Mouse (Mus musculus) liver, embryonic 16.5 days (tissue): ENCODE results near the gene Prrc2b. TPM values are rescaled to one million over a fixed set of nuclear protein-coding genes. Genes with fewer than 3 reads are reported as not detected.

Experiments
- ATAC-seq: fragments of 200-750 bp; cut with Nextera tagmentation; 2 replicates; pipeline ENCODE4 v1.8.0; 2017; ENCODE audit warnings: low read depth, mild to moderate bottlenecking, moderate number of reproducible peaks, moderate library complexity
- H3K27ac ChIP-seq: fragments of 300-500 bp; sonication (generic); 2 replicates; pipeline ENCODE4 v1.5.1; 2014; ENCODE audit warnings: mild to moderate bottlenecking, low read length
- H3K27me3 ChIP-seq: fragments of 300-500 bp; sonication (generic); 2 replicates; pipeline ENCODE4 v1.6.1; 2014; ENCODE audit warnings: low read depth, low read length, mixed read lengths; ENCODE audit not compliant: control insufficient read depth, insufficient read depth
- H3K36me3 ChIP-seq: fragments of 300-500 bp; sonication (generic); 2 replicates; pipeline ENCODE4 v1.6.1; 2014; ENCODE audit warnings: mild to moderate bottlenecking; ENCODE audit not compliant: control insufficient read depth, insufficient read depth
- H3K4me1 ChIP-seq: fragments of 300-500 bp; sonication (generic); 2 replicates; pipeline ENCODE4 v1.6.1; 2014; ENCODE audit warnings: low read depth, low read length, mixed read lengths; ENCODE audit not compliant: control insufficient read depth
- H3K4me2 ChIP-seq: fragments of 300-500 bp; sonication (generic); 2 replicates; pipeline ENCODE4 v1.6.1; 2014; ENCODE audit warnings: low read depth, low read length, mixed read lengths
- H3K4me3 ChIP-seq: fragments of 300-500 bp; sonication (generic); 2 replicates; pipeline ENCODE4 v1.5.1; 2014; ENCODE audit warnings: low read depth, mild to moderate bottlenecking, low read length
- H3K9ac ChIP-seq: fragments of 300-500 bp; sonication (generic); 2 replicates; pipeline ENCODE4 v1.6.1; 2014; ENCODE audit warnings: low read depth, low read length
- H3K9me3 ChIP-seq: fragments of 300-500 bp; sonication (generic); replicated peaks from 2 replicates; pipeline ENCODE4 v1.6.1; 2016; ENCODE audit warnings: low read length; ENCODE audit not compliant: control insufficient read depth
- WGBS: fragments of 180-500 bp; shearing (Covaris S2); extraction: QIAGEN DNeasy Blood & Tissue Kit; methylation state at CpG from one replicate; pipeline ENCODE4 v1.1.7; 2014; ENCODE audit not compliant: insufficient replicate concordance; 5-methylcytosine and 5-hydroxymethylcytosine counted together
- polyA plus RNA-seq: library from polyadenylated mRNA; unstranded; fragments of >200 nt; fragmentation: Nextera tagmentation; extraction: Ambion mirVana; gene quantifications from 2 replicates; pipeline ENCODE4 v1.2.1, GENCODE M21; 2015

Prrc2b gene
- 4.5 and 4.7 TPM in 2 replicates for polyA plus RNA-seq

DNA sequence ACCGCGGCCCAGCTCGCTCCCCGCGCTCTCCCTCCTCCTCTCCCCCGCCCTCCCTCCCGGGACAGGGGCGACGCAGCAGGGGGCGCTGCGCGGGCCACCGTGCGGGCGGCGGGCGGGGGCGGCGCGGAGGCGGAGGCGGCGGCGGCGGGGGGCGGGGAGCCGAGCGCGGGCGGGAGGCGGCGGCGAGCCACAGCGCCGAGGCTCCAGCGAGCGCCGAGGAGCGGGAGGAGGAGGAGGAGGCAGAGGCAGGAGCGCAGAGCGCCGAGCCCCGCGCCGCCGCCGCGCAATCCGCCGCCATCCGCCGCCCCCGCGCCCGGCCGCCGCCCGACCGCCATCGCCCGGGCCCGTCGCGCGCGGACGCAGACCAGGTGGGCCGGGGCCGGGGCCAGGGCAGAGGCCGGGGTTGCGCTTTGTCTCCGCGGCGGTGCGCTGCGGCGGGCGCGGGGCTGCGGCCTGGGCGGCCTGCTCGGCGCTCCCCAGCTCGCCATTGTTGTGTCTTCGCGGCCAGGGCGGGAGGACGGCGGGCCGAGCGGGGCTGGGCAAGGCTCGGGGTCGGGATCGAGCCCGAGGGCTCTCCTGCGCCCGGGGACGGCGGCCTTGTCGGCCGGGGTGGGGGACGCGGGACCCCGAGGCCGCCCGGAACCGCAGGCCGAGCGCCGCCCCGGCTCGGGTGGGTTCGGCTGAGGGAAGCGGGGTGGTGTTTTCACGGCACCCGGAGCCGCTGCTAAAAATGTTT lies at the start of gene Prrc2b:
Gene Prrc2b (plus strand): TSS at position 159 of the 736 bp plus-strand sequence.
- peak within 1 kb of the TSS; percentile 84 for H3K4me2 ChIP-seq
- H3K27me3 ChIP-seq = no peaks in the 10 kb centered on the region
- H3K9me3 ChIP-seq = no peaks in the 10 kb centered on the region
- peaks cover 52% of the 10 kb centered on the region for H3K4me1 ChIP-seq
- H3K4me3 ChIP-seq = peak within 1 kb of the TSS; percentile 85
- H3K36me3 ChIP-seq = no peaks in the 10 kb centered on the region
- H3K9ac ChIP-seq = peak within 1 kb of the TSS; percentile 94
- H3K27ac ChIP-seq = peak within 1 kb of the TSS; percentile 88
- ATAC-seq = peak; percentile 64
- WGBS = under 1% methylated on average over 48 of the region's 117 CpGs

DNA sequence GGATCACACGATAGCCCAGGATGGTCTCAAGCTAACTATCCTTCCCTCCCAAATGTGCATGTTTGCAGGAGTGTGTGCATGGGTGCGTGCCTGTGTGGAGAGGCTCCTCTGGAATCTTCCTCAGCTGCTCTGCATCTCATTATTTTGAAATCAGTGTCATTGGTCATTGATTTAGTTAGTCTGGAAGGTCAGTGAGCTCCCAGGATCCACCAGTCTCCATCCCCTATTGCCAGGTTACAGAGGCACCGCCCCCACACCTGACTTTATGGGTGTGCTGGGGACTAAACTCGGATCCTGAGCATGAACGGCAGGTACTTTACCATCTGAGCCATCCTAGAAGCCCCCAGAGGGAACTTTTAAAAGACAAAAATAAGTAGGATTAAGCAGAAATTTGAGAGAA lies 47.9 kb upstream of the Prrc2b start:
- Histone ChIP-seq H3K4me2 (no peak overlapping the region), H3K4me1 (peaks cover 15% of the 10 kb centered on the region), H3K27me3 (no peaks in the 10 kb centered on the region), H3K27ac (no peak overlapping the region), H3K4me3 (no peak overlapping the region), H3K36me3 (no peaks in the 10 kb centered on the region), H3K9me3 (no peaks in the 10 kb centered on the region), H3K9ac (no peak overlapping the region)
- 71% methylated on average over 5 of the region's 5 CpGs for WGBS
- ATAC-seq = no peak

DNA sequence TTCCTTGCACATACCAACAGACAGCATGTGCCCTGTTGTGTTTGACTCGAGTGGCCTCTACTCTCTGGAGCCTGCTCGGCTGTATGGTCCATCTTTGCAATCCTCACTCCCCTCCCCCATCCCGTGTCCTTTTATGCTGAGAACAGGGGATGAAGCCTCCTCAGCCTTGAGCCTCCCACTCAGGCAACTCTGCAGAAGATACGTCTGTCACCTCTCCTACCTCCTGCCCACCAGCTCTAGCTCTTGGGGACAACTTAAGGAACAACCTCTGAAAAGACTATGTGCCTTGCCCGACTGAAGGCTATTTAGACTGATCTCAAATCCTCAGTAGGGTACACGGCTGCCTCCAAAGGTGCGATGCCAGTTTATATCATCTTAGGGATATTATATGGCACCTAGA lies 47.3 kb upstream of the Prrc2b start:
- Histone ChIP-seq H3K4me2 (no peak overlapping the region), H3K4me3 (no peak overlapping the region), H3K27ac (no peak overlapping the region), H3K4me1 (peaks cover 15% of the 10 kb centered on the region), H3K9me3 (no peaks in the 10 kb centered on the region), H3K9ac (no peak overlapping the region), H3K27me3 (no peaks in the 10 kb centered on the region), H3K36me3 (no peaks in the 10 kb centered on the region)
- no peak for ATAC-seq
- WGBS = 72% methylated on average over 7 of the region's 7 CpGs

DNA sequence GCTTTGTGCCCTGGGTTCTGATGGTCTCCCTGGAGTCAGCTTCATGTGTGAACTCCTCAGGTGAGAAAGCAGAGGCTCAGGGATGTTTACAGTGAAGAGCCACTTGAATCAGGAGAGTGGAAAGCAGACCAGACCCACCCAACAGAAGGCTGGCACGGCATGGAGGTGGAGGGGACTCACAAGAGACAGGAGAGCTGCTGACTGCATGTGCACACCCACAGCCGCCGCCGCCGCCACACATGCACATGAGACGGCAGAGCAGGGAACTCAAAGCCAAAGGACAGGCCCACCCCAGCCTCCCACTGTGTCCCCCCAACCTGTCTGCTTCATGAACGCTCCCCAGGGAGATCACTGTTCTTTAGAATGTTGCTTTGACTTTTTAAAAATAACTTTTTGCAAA lies 46.8 kb upstream of the Prrc2b start:
- no peak for ATAC-seq
- Histone ChIP-seq H3K9ac (no peak overlapping the region), H3K4me1 (peaks cover 10% of the 10 kb centered on the region), H3K4me3 (no peak overlapping the region), H3K4me2 (no peak overlapping the region), H3K27ac (no peak overlapping the region), H3K9me3 (no peaks in the 10 kb centered on the region), H3K36me3 (no peaks in the 10 kb centered on the region), H3K27me3 (no peaks in the 10 kb centered on the region)
- WGBS = 82% methylated on average over 7 of the region's 7 CpGs

DNA sequence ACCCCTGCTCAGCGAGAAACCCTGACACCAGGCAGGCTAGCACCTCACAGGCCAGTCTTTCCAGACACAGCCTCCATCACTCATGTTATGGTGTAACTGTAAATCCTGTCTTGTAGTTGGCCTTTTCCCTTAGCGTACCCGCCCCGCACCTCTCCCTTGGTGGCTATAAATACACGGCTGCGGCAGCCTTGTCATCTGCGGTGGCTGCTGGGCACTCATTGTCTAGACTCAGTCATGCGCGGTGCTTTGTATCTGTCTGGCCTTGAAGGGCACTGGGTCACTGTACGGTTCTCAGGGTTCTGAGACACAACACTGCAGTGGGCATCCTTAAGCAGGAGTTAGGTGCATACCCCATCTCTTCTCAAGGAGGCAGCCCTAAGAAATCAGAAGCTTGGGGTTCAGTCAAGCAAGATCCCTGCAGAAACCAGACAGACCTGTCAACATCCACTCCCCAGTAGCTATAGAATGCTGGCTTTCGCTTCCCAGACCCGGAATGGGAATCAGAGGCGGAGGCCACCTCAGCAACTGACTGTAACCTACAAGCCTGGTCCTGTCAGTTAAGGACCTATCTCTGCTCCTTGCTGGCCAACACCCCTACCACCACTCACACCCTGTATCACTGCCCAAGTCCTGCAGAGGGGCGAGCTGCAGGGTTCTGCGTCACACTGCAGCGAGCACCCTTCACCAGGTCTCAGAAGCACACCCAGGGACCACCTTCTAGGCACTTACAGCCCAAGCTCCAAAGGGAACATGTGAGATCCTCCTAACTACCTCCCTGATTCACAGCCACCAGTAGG lies 45.6 kb upstream of the Prrc2b start:
- Histone ChIP-seq H3K36me3 (no peaks in the 10 kb centered on the region), H3K9ac (peak overlapping the region; percentile 24; the same call in 1 of the 2 replicates), H3K27me3 (no peaks in the 10 kb centered on the region), H3K4me1 (peaks cover 8% of the 10 kb centered on the region), H3K4me3 (no peak overlapping the region), H3K4me2 (no peak overlapping the region), H3K9me3 (no peaks in the 10 kb centered on the region), H3K27ac (no peak overlapping the region)
- no peak; the same call in 1 of the 2 replicates for ATAC-seq
- 75% methylated on average over 16 of the region's 16 CpGs for WGBS

DNA sequence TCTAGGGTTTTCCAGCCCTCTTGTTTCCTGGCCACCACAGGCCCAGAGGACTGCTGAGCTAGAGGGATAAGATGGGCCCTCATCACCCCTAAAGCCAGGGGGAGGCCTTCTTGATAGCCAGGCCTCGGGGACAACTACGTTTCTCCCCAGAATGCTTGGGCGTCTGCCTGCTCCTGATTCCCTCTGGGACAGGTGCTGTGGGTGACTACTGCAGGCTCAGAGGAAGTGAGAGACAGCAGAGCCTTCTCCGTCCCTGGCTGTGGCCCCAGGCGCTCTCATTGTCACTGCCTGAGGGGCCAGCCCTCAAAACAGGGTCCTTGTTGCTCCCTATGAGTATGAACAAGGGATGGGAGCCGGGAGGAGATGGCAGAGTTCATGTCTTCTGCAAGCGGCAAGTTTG lies 45.0 kb upstream of the Prrc2b start:
- H3K36me3 ChIP-seq = no peaks in the 10 kb centered on the region
- no peak overlapping the region for H3K27ac ChIP-seq
- no peak for ATAC-seq
- peak overlapping the region; percentile 24; the same call in 1 of the 2 replicates for H3K9ac ChIP-seq
- H3K4me2 ChIP-seq = no peak overlapping the region
- peaks cover 12% of the 10 kb centered on the region for H3K4me1 ChIP-seq
- no peaks in the 10 kb centered on the region for H3K9me3 ChIP-seq
- no peaks in the 10 kb centered on the region for H3K27me3 ChIP-seq
- no peak overlapping the region for H3K4me3 ChIP-seq
- 75% methylated on average over 7 of the region's 7 CpGs for WGBS

DNA sequence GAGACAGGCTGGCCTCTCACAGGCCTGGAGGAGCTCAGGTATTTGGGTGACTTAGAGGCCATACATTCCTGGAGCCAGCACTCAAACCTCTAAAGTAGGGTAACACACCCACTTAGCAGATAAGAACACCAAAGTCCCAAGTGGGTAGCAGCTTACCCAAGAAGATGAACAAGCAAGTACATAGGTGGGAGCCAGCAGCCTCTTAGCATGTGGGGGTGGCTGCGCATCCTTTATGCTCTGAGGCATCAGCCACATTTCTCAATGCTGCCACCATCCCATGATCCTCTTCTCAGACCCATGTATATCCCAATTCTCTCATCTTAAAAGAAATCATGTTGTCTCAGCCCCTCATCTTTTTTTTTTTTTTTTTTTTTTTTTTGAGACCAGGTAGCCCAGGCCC lies 39.6 kb upstream of the Prrc2b start:
- H3K4me3 ChIP-seq = no peak overlapping the region
- peak overlapping the region; percentile 36 for H3K27ac ChIP-seq
- H3K4me2 ChIP-seq = no peak overlapping the region
- H3K9ac ChIP-seq = peak overlapping the region; percentile 4; the same call in 1 of the 2 replicates
- H3K27me3 ChIP-seq = no peaks in the 10 kb centered on the region
- H3K9me3 ChIP-seq = no peaks in the 10 kb centered on the region
- no peak for ATAC-seq
- 100% methylated on average over 1 of the region's 1 CpGs for WGBS
- peaks cover 37% of the 10 kb centered on the region for H3K4me1 ChIP-seq
- no peaks in the 10 kb centered on the region for H3K36me3 ChIP-seq

DNA sequence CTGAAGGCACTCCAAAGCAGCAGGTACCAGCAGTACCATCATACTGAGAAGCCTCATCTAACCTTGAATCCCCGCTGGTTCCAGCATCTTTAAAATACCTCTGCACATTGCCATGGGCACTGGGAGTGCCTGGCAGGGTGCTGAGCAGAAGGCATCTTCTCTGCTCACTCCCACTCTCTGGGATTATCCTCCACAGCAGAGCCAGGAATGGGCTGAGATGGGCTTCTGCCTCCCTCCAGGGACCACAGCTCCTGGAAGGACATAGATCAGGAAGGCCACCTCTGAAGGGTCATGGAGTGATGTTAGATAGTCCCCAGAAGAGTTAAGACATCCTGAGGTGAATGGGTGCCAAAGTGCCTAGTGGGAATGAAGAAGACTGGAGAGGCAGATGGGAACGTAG lies 38.3 kb upstream of the Prrc2b start:
- H3K9me3 ChIP-seq = no peaks in the 10 kb centered on the region
- H3K4me3 ChIP-seq = no peak overlapping the region
- no peak for ATAC-seq
- H3K27ac ChIP-seq = peak overlapping the region; percentile 51; the same call in 1 of the 2 replicates
- no peaks in the 10 kb centered on the region for H3K27me3 ChIP-seq
- no peaks in the 10 kb centered on the region for H3K36me3 ChIP-seq
- no peak overlapping the region for H3K9ac ChIP-seq
- WGBS = 64% methylated on average over 2 of the region's 2 CpGs
- peaks cover 42% of the 10 kb centered on the region for H3K4me1 ChIP-seq
- no peak overlapping the region for H3K4me2 ChIP-seq

DNA sequence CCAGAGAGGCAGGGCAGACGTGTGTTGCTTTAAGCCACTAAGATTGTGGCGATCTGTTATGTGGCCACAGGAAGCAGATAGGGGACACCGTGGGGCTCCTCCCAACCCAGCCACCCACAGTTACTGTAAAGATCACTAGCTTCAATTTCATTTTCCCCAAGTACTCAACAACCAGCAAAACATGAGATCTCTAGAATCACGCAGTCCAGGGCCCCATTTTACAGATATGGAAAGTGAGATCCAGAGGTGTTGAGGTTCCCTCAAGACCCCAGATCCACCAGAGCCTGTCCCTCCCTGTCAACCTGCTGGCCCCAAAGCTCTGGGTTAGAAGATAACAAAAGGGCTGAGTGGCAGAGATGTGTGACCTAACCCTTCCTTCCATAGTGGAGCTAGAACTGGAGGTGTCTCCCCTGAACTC lies 35.0 kb upstream of the Prrc2b start:
- peak; percentile 86 for ATAC-seq
- H3K4me1 ChIP-seq = peaks cover 41% of the 10 kb centered on the region
- peak overlapping the region; percentile 18; the same call in 1 of the 2 replicates for H3K4me3 ChIP-seq
- H3K9ac ChIP-seq = peak overlapping the region; percentile 48
- no peaks in the 10 kb centered on the region for H3K27me3 ChIP-seq
- no peaks in the 10 kb centered on the region for H3K9me3 ChIP-seq
- H3K4me2 ChIP-seq = peak overlapping the region; percentile 46
- no peaks in the 10 kb centered on the region for H3K36me3 ChIP-seq
- peak overlapping the region; percentile 86 for H3K27ac ChIP-seq
- 16% methylated on average over 4 of the region's 4 CpGs for WGBS
